Mouse (Mus musculus) adrenal gland, adult 8-10 months (tissue): Measurements from ENCODE around the gene Decr2. TPM values are rescaled to one million over a fixed set of nuclear protein-coding genes. Genes with fewer than 3 reads are reported as not detected.
"Not testable (repeated sequence)": the region's sequence is repeated elsewhere in the genome, so short reads cannot be mapped to it uniquely, and the experiment has no call there.

Experiments used
- DNase-seq: peaks from one replicate; pipeline ENCODE4 v3.0.0; 2022
- total RNA-seq, 4 experiments: library from RNA; stranded (reverse); gene quantifications; 2 replicates each; pipeline ENCODE4 v1.2.4; 2022

The Decr2 gene
- 10 to 100 TPM; 23.0 to 26.8 (median 24.2) TPM for total RNA-seq

DNA sequence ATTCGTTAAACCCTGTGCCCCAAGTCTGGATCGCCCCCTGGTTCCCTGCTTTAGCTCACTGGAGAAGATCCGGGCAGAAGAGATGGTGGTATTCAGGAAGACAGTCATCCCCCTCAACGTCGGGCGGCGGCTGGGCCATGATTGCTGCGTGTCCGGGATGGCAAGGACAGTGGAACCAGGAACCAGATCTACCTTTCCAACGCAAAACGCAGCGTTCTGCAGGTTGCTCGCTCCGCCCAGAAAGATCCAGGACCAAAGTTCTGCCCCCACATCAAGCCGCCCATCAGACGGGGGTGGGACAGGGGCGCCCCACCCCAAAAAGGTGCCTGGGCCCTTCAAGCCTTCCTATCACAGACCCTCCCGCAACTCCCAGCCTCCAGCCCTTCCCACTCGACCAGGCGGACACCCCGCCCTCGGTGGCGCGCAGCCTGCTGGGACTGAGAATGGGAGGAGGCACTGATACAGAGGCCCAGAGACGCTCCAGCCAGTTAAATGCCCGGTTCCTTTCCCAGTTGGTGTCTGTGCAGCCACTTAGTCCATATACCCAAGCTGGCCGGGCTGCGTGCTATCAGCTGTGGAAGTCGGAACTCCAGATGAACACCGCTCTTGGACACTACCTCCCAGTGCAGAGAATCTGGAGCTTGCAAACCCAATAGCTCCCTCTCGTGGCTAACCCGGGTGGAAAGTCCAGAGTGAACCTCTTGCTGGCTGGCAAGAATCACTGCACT is at the start of gene Decr2:
Decr2 (minus strand) TSS at position 433 of the 728 bp plus-strand sequence.
- DNase-seq: peak; percentile 91

DNA sequence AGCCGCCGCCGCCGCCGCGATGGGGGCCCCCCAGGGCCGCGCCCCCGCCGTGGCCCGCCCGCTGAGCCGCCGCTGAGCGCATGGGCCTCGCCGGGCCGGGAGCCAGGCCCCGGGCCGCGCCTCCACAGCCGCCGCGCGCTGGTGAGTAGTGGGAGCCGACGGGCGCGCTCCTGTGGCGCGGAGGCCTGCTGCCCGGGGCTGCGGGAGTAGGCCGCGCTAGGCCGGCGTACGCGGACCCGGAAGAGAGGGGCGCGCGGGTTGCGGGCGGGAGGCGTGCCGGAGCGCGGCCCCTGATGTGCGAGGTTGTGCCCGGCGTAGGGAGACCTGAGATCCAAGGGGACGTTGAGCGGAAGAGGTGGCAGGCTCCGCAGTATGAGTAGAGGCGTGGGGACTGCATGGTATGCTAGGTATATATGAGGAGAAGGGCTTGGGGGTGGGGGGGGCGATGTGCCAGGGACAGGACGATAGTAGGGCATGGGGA is 48.8 kb upstream of the Decr2 start:
- DNase-seq: no peak

DNA sequence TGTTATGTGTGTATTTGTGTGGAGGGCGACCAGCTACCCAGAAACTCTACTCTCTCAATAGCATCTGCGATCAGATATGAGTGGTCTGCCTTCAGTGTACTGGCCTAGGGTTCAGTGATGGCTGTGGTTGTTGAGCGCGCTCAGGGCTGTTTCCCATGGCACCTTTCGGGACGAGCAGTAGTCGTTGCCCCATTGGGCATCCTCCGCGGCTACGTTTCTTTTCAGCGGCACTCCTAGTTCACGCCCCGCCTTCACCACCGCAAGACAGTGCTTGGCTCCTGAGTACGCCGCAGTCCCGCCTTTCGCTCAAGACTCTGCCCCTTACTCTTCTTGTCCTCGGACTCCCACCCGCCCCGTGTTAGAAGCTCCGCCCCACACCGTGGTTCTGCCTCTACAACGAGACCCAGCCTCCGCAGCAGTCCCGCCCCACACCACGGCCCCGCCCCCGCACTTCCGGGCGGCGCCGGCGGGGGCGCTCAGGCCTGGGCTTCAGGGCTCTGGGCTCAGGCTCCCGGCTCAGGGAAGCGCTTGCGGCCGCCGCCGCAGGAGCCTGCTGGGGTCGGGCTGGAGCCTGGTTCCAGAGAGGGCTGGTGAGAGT is 48.2 kb upstream of the Decr2 start, which contains the start of gene Axin1:
Axin1 (plus strand) TSS at position 450 of the 598 bp plus-strand sequence.
- peak; percentile 94 for DNase-seq

DNA sequence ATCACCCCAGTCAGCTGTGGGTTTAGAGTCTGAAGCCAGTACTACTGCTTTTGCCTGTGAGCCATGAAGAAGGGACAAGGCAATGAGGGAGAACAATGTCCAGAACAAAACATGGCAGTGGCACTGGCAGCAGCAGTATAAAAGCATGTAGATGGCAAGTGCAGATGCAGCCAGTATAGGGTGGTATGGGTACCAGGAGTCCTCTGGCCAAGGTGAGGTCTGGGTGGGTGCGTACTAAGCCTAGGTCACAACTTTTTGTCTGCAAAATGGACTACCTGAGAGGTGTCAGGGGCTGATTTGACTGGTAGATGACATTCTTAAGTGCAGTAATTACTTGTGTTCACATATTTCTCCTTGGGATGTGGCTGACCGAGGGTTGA is 47.6 kb upstream of the Decr2 start:
- DNase-seq: no peak

DNA sequence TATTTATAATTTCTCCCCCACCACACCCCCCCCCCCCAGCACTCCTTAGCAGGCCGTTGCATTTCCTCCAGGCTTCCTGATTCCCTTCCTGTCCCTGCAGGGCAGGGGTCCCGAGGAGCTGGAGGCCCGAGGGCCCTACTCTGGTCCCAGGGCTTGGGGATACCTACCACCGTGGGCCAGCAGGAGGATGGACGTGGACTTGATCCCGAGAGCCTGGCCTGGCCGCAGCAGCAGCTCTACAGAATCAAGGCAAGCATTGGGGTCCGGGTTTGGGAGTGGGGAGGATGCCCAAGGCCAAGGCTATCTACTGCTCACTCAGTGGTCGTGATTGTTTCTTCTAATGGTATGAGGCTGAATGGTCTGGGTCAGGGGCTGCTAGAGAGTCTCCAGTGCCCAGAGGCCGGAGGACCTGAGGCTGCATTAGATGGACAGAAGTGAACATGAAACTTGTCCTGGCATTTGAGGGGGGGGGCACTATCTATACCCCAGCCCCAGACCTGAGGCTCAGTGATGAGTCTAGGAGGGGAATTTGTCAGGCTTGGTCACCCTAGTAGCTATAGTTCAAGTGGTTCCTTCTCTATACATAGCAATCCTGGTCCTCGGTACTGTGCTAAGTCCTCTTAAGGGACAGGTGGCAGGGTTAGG is 47.1 kb upstream of the Decr2 start:
- no peak for DNase-seq

DNA sequence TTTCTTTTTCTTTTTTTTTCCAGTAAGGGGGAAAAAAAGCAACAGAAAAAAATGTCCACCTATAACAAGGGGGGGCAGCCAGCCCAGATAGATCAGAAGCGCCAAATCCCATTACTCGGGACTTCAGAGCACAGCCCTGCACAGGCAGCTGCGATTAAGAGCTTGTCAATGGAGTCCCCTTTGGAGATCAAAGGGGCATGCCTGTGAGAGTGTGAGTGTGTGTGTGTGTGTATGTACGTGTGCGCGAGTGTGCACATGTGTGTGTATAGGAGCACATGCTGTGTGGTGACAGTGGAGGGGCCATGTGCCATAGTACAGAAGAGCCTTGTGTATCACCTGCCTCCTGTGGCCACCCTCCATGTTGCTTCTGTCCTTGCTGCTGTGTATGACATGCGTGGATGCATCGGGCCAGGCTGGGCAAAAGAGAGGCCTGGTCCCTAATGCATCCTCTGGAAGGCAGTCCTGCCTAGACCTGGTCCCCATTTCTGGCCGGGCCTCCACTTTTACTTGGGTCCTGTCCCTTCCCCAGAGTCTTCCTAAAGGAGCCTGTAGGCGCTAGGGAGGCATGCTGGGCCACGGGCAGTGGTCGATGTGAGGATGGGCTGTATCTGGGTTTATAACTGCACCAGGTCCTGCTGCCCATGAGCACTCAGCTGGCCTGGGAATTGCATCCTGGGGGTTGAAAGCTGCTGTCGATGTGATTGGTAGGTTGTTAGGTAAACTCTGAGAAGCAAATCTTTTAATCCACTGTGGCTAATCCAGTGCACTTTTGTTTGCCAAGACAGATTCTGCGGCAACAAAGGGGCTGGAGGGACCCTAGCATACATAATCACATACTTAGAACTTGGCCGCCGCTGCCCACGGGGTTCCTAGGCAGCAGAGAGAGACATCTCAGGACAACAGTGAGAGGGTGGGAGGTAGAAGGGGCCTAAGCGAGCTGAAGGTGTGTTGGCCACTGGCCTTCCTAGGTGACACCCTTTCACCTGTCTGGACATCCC is 42.0 kb upstream of the Decr2 start:
- no peak for DNase-seq

DNA sequence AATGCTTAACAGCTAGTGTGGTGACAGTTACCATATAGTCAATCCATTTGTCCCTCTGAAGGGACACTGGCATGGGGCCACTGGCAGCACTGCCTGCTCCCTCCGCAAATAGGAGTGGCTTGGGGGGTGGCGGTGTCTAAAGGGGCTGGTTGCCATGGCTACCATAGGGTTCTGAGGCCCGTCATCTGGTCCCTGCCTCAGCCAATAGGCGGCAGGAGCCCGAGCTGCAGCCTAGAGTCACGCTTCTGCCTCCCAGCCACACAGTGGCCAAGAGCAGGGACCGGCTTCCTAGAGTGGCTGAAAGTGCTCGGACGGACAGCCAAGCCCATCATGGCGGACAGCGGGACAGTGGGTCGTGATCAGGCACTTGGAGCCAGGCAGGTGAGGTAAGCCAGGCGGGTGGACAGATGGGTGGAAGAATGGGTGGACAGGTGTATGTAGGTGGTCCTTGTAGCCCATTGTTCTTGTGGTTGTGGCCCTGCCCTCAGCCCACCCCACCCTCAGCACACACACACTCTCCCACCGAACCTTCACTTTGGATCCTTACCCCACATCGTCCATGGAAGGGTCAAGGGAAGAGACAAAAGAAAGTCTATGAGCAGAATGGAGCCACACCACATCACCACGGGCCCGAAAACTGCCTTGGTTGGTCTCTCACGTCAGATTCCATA is 41.1 kb upstream of the Decr2 start:
- no peak for DNase-seq

DNA sequence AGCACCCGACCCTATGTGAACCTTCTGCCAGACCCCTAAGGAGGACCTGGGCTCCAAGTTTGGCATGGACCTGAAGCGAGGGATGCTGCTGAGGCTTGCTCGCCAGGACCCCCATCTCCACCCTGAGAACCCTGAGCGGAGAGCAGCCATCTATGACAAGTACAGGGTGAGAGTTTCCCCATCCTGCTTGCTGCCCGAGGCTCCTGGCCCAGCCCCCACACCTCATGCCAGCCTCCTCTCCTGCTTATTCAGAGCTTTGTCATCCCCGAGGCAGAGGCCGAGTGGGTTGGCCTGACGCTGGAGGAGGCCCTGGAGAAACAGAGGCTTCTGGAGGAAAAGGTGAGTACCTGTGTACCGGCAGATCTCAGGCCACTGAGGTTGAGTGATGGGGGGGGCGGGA is 35.1 kb upstream of the Decr2 start:
- no peak for DNase-seq

DNA sequence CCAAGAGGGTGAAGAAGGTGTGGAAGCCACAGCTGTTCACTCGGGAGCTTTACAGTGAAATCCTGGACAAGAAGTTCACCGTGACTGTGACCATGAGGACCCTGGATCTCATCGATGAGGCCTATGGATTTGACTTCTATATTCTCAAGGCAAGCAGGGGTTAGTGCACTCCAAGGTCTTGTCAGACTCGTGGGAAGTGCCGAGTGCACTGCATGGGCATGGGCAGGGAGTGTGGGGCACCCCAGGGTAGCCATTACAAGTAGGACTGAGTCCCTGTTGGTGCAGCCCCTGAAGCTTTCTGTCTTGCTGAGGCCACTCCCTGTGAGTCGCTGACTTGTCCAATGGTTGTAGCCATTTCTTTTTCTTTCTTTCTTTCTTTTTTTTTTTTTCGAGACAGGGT is 34.4 kb upstream of the Decr2 start:
- DNase-seq: no peak

DNA sequence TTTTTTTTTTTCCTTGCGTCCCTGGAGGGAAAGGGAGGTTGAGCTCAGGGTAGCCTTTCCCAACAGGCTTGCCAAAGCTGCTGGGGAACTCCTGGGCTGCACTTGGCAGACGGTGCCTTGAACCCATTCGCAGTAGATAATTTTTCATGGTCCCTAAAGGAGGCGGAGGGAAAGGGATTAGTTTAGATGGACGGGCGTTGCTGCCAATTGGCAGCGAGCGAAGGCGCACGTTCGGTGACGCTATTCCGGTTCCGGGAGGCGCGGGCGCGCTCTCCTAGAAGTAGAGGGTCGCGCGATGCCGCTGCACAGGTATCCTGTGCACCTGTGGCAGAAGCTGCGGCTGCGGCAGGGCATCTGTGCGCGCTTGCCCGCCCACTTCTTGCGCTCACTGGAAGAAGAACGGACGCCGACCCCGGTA is 33.1 kb upstream of the Decr2 start, which contains the start of gene Mrpl28:
Mrpl28 (plus strand) TSS at position 234 of the 418 bp plus-strand sequence.
- peak; percentile 82 for DNase-seq

DNA sequence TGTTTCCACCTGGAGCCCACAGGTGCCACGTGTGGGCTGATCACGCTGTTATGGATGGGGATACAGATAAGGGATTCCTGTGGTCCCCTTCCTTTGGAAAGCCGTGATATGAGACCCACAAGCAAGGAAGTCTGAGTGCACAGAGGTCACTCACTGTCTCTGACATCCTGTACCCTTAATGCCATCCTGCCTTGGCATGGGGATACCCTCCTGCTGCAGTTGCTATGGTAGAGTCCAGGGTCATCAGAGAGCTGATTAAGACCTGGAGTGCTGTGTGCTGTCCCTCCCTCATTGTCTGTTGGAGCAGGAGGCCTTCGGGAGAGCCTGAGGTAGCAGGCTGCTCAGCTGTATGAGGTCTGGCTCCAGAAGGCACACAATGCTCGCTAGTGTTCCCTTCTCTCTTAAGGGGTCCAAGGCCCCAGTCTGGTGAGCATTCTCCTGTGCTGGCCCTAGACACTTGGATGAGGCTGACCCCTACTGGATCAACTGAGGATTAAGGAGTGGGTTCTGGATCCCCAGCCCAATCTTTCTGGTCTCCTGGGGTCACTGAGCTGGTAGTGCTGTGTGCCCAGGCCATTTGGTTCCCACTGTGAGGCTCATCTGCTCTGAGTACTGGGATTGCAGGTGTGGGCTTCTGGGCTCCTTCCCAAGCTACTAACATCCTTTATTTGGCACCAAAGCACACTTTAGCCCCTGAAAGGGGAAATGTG is 32.4 kb upstream of the Decr2 start:
- DNase-seq: no peak

DNA sequence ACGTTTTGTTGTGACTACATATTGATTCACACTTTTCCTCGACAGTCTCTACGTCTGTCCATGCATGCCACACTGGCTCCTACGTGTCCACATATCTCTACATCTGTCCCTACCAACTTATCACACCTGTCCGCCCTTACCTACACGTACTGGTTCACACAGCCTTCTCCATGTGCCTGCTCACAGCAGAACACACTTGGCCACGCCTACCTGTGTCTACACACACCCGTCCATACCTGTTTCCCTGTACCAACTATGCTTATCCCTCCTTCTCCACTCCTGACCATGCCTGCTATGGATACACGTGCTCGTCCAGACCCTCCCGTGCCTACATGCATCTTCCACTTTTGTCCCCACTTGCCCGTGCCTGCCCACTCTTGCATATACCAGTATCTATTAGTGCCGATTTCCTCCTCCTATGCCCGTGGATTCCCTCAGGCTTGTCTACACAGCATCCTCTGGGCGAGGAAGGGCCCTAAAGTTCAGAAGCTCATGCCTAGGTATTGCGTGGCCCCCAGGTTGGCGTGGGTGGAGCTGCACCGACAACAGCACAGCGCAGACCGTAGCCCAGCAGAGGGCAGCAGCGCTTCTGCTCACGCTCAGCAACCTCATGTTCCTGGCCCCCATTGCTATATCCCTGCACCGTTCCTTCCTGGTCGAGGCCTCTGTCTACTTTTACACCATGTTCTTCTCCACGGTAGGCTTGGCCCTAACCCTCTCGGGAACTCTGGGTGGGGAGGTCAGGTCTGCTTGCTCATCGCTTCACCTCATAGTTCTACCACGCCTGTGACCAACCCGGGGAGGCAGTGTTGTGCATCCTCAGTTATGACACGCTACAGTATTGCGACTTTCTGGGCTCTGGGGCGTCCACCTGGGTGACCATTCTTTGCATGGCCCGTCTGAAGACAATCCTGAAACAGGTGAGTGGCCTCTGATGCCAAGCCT is 29.9 kb upstream of the Decr2 start:
- DNase-seq: no peak

DNA sequence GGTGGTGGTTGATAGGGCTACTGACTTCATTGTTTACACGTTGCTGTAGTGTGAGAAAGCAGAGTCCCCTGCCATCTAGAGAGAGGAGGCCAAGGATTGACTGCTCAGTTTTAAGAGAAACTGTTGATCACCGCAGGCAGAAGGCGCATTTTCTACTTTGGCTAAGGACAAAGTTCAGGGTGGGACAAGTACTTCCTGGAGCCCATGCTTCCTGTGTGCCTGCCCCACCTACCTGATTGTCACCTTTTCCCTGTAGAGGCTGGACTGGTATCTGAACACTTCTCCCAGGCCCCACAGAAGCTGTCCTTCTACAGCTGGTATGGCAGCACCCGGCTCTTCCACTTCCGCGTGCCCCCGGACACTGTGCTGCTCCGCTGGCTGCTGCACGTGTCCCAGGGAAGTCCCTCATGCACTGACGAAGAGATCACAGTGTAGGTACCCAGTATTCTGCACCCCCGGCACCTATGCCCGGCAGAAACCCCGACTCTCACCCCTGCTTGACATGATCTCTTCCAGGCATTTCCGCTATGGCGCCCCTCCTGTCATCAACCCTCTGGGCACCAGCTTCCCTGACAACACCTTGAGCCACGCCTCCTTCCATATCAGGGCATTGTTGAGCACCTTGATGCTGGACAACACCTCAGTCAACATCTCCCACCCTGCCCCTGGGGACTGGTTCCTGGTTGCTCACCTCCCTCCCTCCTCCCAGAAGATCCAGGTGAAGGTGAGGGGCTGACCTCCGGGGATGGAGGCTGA is 26.5 kb upstream of the Decr2 start:
- DNase-seq: no peak

DNA sequence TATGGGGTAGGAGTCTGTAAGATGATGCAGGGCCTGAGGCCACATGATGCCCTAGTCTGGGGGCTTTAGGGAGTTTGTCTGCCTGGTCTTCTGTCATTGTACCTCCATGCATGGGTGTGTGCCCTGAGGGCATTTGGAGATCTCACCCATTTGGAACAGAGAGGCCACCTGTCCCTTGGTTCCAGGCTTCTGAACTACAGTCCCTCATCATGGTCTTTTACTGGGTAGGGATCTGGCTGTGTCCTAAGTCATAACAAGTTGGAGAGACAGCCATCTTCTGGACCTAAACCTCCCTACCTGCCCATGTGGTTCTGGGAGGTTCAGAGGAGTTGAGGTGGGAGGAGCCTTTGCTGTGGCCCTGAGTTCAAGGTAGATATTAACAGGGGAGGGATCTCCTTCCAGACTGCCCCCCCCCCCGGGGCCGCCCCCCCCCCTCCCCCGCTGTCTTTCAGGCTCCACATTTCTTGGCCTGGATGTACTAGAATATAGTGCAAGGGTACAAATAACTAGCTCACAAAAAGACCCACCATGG is 25.9 kb upstream of the Decr2 start:
- DNase-seq: no peak

DNA sequence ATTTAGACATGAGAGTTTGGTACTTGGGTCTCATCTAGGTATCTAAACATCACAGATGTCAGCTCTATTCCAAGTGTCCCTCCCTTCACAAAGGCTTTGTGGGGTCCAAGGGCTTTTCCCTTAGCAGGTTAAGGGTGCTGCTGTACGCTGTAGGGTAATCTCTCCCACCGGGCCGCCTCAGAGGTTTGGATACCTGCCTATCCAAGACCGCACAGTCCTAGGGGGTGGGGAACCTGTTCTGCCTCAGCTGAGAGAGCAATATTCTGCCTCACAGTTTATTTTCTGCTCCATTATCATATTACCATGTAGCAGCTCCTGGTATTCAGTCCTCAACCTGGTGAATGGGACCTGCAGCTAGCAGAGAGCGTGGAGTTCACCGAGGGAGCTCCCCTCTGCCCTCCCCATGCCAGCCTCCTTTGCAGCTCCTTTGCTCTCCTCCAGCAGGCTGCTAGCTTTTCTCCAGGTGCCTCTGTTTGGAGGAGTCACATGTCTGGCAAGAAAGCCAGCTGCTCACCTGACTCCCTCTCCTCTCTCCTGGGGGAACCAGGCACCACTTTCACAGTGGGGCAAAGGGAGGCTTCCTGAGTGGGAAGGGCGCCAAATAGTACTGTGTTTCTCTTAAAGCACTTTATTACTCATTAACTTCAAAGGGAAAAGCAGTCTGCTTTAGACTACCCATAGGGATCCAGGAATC is 25.2 kb upstream of the Decr2 start:
- no peak for DNase-seq

DNA sequence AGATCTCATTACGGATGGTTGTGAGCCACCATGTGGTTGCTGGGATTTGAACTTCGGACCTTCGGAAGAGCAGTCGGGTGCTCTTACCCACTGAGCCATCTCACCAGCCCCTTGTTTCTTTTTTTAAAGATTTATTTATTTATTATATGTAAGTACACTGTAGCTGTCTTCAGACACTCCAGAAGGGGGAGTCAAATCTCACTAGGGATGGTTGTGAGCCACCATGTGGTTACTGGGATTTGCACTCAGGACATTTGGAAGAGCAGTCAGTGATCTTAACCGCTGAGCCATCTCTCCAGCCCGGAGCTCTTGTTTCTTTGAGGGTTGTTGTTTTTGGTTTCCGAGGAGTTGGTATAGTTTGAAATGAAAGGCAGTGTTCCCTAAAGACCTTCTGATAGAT is 24.3 kb upstream of the Decr2 start:
- DNase-seq: not testable (repeated sequence)

DNA sequence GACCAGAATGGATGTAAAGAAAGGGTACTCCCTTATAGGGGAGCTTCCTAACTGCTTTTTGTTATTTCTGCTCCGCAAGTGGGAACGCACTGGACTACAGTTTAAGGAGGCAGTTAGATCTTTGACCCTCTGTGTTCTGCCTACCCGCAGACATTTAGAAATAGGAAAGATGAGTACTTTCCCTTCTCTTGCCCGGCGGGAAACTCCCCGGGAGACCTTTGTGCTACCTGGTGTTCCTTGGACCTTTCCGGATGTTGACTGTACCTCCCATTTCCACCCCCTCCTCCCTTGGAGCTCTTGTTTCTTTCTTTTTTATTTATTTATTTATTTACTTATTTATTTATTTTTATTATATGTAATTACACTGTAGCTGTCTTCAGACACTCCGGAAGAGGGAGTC is 23.9 kb upstream of the Decr2 start:
- no peak for DNase-seq
